8 mouse cellular contexts compared by ENCODE assay signal in the genomic region with DNA sequence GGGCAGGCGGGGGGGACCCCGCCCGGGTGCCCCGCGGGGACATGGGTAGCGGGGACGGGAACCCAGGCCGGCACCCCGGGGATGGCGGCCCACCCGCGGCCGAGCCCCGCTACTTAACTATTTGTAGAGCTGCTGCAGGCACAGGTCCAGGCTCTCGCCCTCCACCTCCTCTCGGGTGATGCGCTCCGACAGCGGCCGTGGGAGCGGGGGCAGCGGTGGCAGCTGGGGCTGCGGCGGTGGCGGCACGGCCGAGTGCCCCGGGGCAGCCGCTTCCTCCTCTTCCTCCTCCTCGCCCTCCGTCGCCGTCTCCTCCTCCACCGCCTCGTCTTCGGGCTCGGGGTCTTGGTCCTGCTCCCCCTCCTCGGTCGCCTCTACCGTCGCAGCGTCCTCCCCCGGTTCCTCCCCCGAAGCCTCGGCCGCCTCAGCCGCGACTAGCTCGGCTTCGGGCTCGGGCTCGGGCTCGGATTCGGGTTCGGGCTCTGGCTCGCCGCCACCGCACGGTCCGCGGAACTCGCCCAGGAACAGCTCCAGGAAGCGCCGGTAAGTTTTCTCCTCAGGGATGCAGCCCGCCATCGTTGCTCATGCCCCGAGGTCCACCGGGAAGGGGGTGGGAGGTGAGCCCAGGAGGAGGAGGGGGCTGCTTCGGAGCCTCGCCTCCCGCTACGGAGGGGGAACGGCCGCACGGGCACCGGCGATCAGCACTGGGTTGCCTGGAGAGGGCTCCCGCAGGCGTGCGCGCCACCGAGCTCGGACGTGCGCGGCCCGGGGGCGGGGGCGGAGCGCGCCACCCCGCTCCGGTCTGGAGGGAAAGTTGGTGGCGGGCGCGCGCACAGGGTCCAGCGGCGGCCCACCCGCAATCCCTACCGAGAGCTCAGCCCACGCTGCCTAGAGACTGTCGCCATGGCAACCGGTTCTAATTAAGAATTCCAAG. TPM values are rescaled to one million over a fixed set of nuclear protein-coding genes. Genes with fewer than 3 reads are reported as not detected.
DNase-seq lines count a peak whose midpoint lies in the region; ATAC-seq lines count a peak whose summit lies in the region.

Gene Ppm1e, minus strand, starts transcription at position 693 of the 931 bp plus-strand sequence.

- peaks cover 6% of the 10 kb centered on the region for H3K4me1 ChIP-seq in heart, embryonic 11.5 days (ENCODE audit: control insufficient read depth, insufficient read depth, low read length)
- peaks cover 19% of the 10 kb centered on the region for H3K4me1 ChIP-seq in kidney, embryonic 15.5 days

- peak within 1 kb of the TSS; percentile 50 for H3K9ac ChIP-seq in heart, embryonic 11.5 days (ENCODE audit: low read depth, low read length)
- H3K9ac ChIP-seq in kidney, embryonic 15.5 days: peak within 1 kb of the TSS; percentile 43

- H3K4me3 ChIP-seq in heart, embryonic 11.5 days (ENCODE audit: low read depth, low read length): peak within 1 kb of the TSS; percentile 79
- H3K4me3 ChIP-seq in kidney, embryonic 15.5 days (replicated peaks): peak within 1 kb of the TSS; percentile 67

- no peaks in the 10 kb centered on the region; the same call in 1 of the 2 replicates for H3K27me3 ChIP-seq in heart, embryonic 11.5 days (ENCODE audit: control insufficient read depth, insufficient read depth, low read length)
- peaks cover 45% of the 10 kb centered on the region for H3K27me3 ChIP-seq in kidney, embryonic 15.5 days

- peak within 1 kb of the TSS; percentile 86 for H3K4me2 ChIP-seq in heart, embryonic 11.5 days
- H3K4me2 ChIP-seq in kidney, embryonic 15.5 days: peak within 1 kb of the TSS; percentile 87

- no peaks in the 10 kb centered on the region for H3K36me3 ChIP-seq in heart, embryonic 11.5 days (ENCODE audit: control insufficient read depth, insufficient read depth, low read length)
- no peaks in the 10 kb centered on the region for H3K36me3 ChIP-seq in kidney, embryonic 15.5 days

- DNase-seq in 3134 (ENCODE audit: extremely low read depth, insufficient read length, low spot score): peak; percentile 10
- DNase-seq in brain, adult 2 months (ENCODE audit: low read depth, low spot score): peak; percentile 89
- peak; percentile 87 for DNase-seq in liver
- DNase-seq in spleen, postnatal 4 days (ENCODE audit: low spot score in 2 of 2): peak; percentile 79 to 89

- no peaks in the 10 kb centered on the region for H3K9me3 ChIP-seq in heart, embryonic 11.5 days (replicated peaks; ENCODE audit: control insufficient read depth, low read length)
- H3K9me3 ChIP-seq in kidney, embryonic 15.5 days (replicated peaks): no peaks in the 10 kb centered on the region

- under 1% methylated on average over 91 of the region's 104 CpGs for WGBS in heart, embryonic 11.5 days (ENCODE audit: insufficient replicate concordance)
- WGBS in kidney, embryonic 15.5 days: under 1% methylated on average over 97 of the region's 104 CpGs

- ATAC-seq in erythroblast, adult 5-6 weeks (replicated peaks; ENCODE audit: low FRiP score, poor library complexity, severe bottlenecking): peak; percentile 64
- peak; percentile 82 for ATAC-seq in heart, embryonic 11.5 days (replicated peaks; ENCODE audit: insufficient number of reproducible peaks, low FRiP score, low TSS enrichment)
- ATAC-seq in kidney, embryonic 15.5 days (replicated peaks; ENCODE audit: low FRiP score): peak; percentile 91
- ATAC-seq in monocyte, adult 5-6 weeks (replicated peaks; ENCODE audit: insufficient number of reproducible peaks, low FRiP score, low TSS enrichment, poor library complexity, severe bottlenecking): peak; percentile 53; the same call in 1 of the 2 replicates

- H3K27ac ChIP-seq in heart, embryonic 11.5 days (ENCODE audit: low read depth, low read length): 0 out of 2 replicates have a peak within 1 kb of the TSS, but pooled peaks have one; percentile 1
- H3K27ac ChIP-seq in kidney, embryonic 15.5 days: peak within 1 kb of the TSS; percentile 23

RNA-seq across cellular contexts. Expression of gene Ppm1e, which starts in this region (rescaled TPM):
- total RNA-seq in erythroblast, adult 5-6 weeks (2015; ENCODE audit: low replicate concordance): 2.9 and 3.1 TPM in 2 replicates
- 0.43 and 3.1 TPM in 2 replicates for total RNA-seq in erythroblast, adult 5-6 weeks (2017; ENCODE audit: low replicate concordance)
- polyA plus RNA-seq in heart, embryonic 11.5 days (2014; fragmentation: Nextera tagmentation; extraction: Ambion mirVana): 3.8 and 4.2 TPM in 2 replicates
- polyA plus RNA-seq in kidney, embryonic 15.5 days (2015; fragmentation: Nextera tagmentation; extraction: Ambion mirVana): 2.9 and 3.0 TPM in 2 replicates
- total RNA-seq in monocyte, adult 5-6 weeks (2017): 1.1 to 8.2 TPM (median 1.6 TPM) in 3 replicates

Comparison
In these comparisons a context has a peak if more than half of its experiments do, and no peak if none do; other contexts are left out.
1. Peak in every context shown above with its lines: DNase-seq, ATAC-seq, H3K4me3 ChIP-seq and H3K27ac ChIP-seq.
2. DNase-seq: peak in every context shown above with its lines; median percentile 89 in brain, adult 2 months; 87 in liver; 84 in spleen, postnatal 4 days; 10 in 3134.